In the genomic region with DNA sequence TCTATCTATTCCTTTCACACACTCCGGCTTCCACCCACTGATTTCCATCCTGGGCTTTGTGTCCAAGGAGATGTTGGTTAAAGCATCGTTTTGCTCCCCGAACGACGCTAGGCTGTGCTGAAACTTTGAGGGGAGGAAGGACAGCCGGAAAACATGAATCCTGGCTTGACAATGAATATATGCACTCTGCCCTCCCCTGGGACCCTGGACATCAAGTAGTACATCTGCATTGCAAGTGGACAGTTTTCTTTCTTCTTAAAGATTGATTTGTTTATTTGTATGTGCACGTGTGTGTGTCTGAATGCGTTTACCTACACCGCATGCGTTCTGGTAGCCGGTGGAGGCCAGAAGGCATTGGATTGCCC, we compare ENCODE assay signal across 8 mouse cellular contexts. TPM values are rescaled to one million over a fixed set of nuclear protein-coding genes. Genes with fewer than 3 reads are reported as not detected.
DNase-seq lines count a peak whose midpoint lies in the region; ATAC-seq and TF ChIP-seq lines count a peak whose summit lies in the region.

No protein-coding gene starts in this region.

- no peak for TF ChIP-seq POLR2A in olfactory bulb, adult 2 months (IDR thresholded peaks at IDR 0.05; ENCODE audit: insufficient read depth, low read depth, low read length)

- peaks cover 43% of the 10 kb centered on the region; the same call in 1 of the 2 replicates for H3K4me1 ChIP-seq in lung, postnatal 0 days (ENCODE audit: insufficient read depth, low read depth, low read length)
- peaks cover 39% of the 10 kb centered on the region for H3K4me1 ChIP-seq in limb, embryonic 10.5 days
- H3K4me1 ChIP-seq in olfactory bulb, adult 2 months (ENCODE audit: control insufficient read depth, insufficient read depth, low read length), result peaks cover 37% of the 10 kb centered on the region

- no peak for TF ChIP-seq EP300 in lung, postnatal 0 days (IDR thresholded peaks at IDR 0.05)

- WGBS in lung, postnatal 0 days, result 64% methylated on average over 11 of the region's 11 CpGs
- WGBS in limb, embryonic 10.5 days, result 89% methylated on average over 11 of the region's 11 CpGs
- WGBS in olfactory bulb, adult 2 months, result 55% methylated on average over 11 of the region's 11 CpGs

- no peaks in the 10 kb centered on the region for H3K9me3 ChIP-seq in lung, postnatal 0 days (ENCODE audit: low read length)
- H3K9me3 ChIP-seq in limb, embryonic 10.5 days (replicated peaks), result no peaks in the 10 kb centered on the region

- H3K36me3 ChIP-seq in lung, postnatal 0 days (ENCODE audit: insufficient read depth, low read length), result no peaks in the 10 kb centered on the region
- no peaks in the 10 kb centered on the region for H3K36me3 ChIP-seq in limb, embryonic 10.5 days

- no peak overlapping the region for H3K4me2 ChIP-seq in lung, postnatal 0 days (replicated peaks; ENCODE audit: low read depth, low read length)

- intact Hi-C loops in gastrocnemius, adult 2 months (cut with DNase I), result loop anchor here (2.0 kb wide), 1 partner anchor 43 kb away; no protein-coding TSS in a partner anchor

- H3K27me3 ChIP-seq in lung, postnatal 0 days (replicated peaks; ENCODE audit: insufficient read depth, low read length), result no peaks in the 10 kb centered on the region
- no peaks in the 10 kb centered on the region for H3K27me3 ChIP-seq in limb, embryonic 10.5 days (ENCODE audit: low read depth, poor library complexity, severe bottlenecking)

- peak overlapping the region; percentile 87 for H3K27ac ChIP-seq in gastrocnemius, adult 2 months
- H3K27ac ChIP-seq in lung, postnatal 0 days (ENCODE audit: low read length), result peak overlapping the region; percentile 94
- H3K27ac ChIP-seq in limb, embryonic 10.5 days, result peak overlapping the region; percentile 86
- peak overlapping the region; percentile 93 for H3K27ac ChIP-seq in olfactory bulb, adult 2 months (ENCODE audit: insufficient read depth, low read depth, low read length)

- ATAC-seq in lung, postnatal 0 days, result no peak

- no peak for TF ChIP-seq CTCF in gastrocnemius, adult 2 months (IDR thresholded peaks at IDR 0.05)
- TF ChIP-seq CTCF in lung, postnatal 0 days (IDR thresholded peaks at IDR 0.05), result no peak
- TF ChIP-seq CTCF in olfactory bulb, adult 2 months (IDR thresholded peaks at IDR 0.05; ENCODE audit: insufficient read depth, low read depth, low read length), result no peak

- no peak for DNase-seq in gastrocnemius, adult 2 months
- no peak for DNase-seq in gastrocnemius, adult 18-20 months (ENCODE audit: low spot score)
- no peak for DNase-seq in lung, postnatal 0 days (ENCODE audit: low spot score)
- DNase-seq in lung, adult 18-20 months, result no peak
- DNase-seq in limb, embryonic 10.5 days (ENCODE audit: low spot score), result no peak
- DNase-seq in frontal cortex, postnatal 10 days (ENCODE audit: low spot score in 2 of 2), result no peak
- no peak for DNase-seq in natural killer cell, adult 2 months (ENCODE audit: low spot score in 2 of 2)

- H3K9ac ChIP-seq in lung, postnatal 0 days (replicated peaks; ENCODE audit: low read depth), result no peak overlapping the region

- peak overlapping the region; percentile 56 for H3K4me3 ChIP-seq in gastrocnemius, adult 2 months
- no peak overlapping the region for H3K4me3 ChIP-seq in lung, postnatal 0 days (ENCODE audit: low read depth, low read length)
- H3K4me3 ChIP-seq in limb, embryonic 10.5 days, result no peak overlapping the region
- no peak overlapping the region for H3K4me3 ChIP-seq in olfactory bulb, adult 2 months (ENCODE audit: insufficient read depth, low read depth, low read length)

RNA-seq across cellular contexts. Expression of gene Nfkbia, which starts 45.1 kb away (rescaled TPM):
- total RNA-seq in gastrocnemius, adult 2 months (2021), result 10 to 100 TPM; 26.3 to 66.2 TPM
- total RNA-seq in gastrocnemius, adult 18-20 months (2021), result 10 to 100 TPM; 19.0 to 63.6 TPM
- 184 and 297 TPM in 2 replicates for polyA plus RNA-seq in lung, postnatal 0 days (2015; fragmentation: Nextera tagmentation; extraction: Ambion mirVana)
- polyA plus RNA-seq in limb, embryonic 10.5 days (2016; fragmentation: Nextera tagmentation; extraction: Ambion mirVana), result 38.0 and 56.9 TPM in 2 replicates
- polyA plus RNA-seq in olfactory bulb, adult 2 months (2012; ENCODE audit: insufficient read depth, insufficient read length, low replicate concordance, missing spikeins), result not detected in 2 replicates
